Mouse (Mus musculus): ENCODE measurements around the gene Col4a3bp.

DNA sequence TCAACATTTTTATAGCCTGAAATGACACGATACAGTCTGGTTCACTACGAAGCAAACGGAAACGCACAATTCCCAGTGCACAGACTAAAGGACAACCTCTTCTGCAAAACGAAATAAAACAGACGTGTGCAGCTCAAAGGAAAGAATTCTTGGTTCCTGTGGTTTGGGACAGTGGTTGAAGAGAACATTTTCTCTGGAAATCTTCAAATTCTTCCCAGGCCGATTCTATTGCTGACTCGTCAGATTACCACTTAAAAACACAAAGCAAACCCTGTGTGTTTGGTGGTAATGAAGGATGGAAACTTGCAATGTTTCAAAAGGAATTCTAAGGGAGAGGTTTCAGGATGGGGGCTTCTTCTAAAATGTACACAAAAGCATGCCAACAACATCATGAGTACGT lies 12.4 kb upstream of the Col4a3bp start:
- TF ChIP-seq POLR2A (IDR thresholded peaks at IDR 0.05; ENCODE audit: extremely low read depth, insufficient read depth, low read length) (no peak), CTCF (IDR thresholded peaks at IDR 0.05; ENCODE audit: low read depth, low read length) (no peak)
